Mouse (Mus musculus) hindbrain, embryonic 15.5 days (tissue): ENCODE data around the gene Ryr3. TPM values are rescaled to one million over a fixed set of nuclear protein-coding genes. Genes with fewer than 3 reads are reported as not detected.

Experiments used
- ATAC-seq: fragments of 200-750 bp; cut with Nextera tagmentation; 2 replicates; pipeline ENCODE4 v1.8.0; 2017; ENCODE audit warnings: low read depth, moderate number of reproducible peaks, moderate TSS enrichment; ENCODE audit not compliant: low FRiP score
- H3K27ac ChIP-seq: fragments of 300-500 bp; sonication (generic); replicated peaks from 2 replicates; pipeline ENCODE4 v1.5.1; 2015; ENCODE audit warnings: mild to moderate bottlenecking, inconsistent platforms
- H3K27me3 ChIP-seq: fragments of 300-500 bp; sonication (generic); 2 replicates; pipeline ENCODE4 v1.6.1; 2015; ENCODE audit warnings: control low read depth, inconsistent platforms
- H3K36me3 ChIP-seq: fragments of 300-500 bp; sonication (generic); 2 replicates; pipeline ENCODE4 v1.6.1; 2015; ENCODE audit warnings: control low read depth, inconsistent platforms
- H3K4me1 ChIP-seq: fragments of 300-500 bp; sonication (generic); replicated peaks from 2 replicates; pipeline ENCODE4 v1.6.1; 2015; ENCODE audit warnings: control low read depth, inconsistent platforms
- H3K4me2 ChIP-seq: fragments of 300-500 bp; sonication (generic); 2 replicates; pipeline ENCODE4 v1.6.1; 2015; ENCODE audit warnings: moderate library complexity, mild to moderate bottlenecking, inconsistent platforms
- H3K4me3 ChIP-seq: fragments of 300-500 bp; sonication (generic); 2 replicates; pipeline ENCODE4 v1.5.1; 2015; ENCODE audit warnings: mild to moderate bottlenecking, inconsistent platforms
- H3K9ac ChIP-seq: fragments of 300-500 bp; sonication (generic); 2 replicates; pipeline ENCODE4 v1.6.1; 2015; ENCODE audit warnings: inconsistent platforms
- H3K9me3 ChIP-seq: fragments of 300-500 bp; sonication (generic); 2 replicates; pipeline ENCODE4 v1.6.1; 2016; ENCODE audit warnings: control low read depth, inconsistent platforms
- WGBS: fragments of 180-500 bp; shearing (Covaris S2); methylation state at CpG from one replicate; pipeline ENCODE4 v1.1.7; 2015; 5-methylcytosine and 5-hydroxymethylcytosine counted together
- polyA plus RNA-seq: library from polyadenylated mRNA; unstranded; fragments of >200 nt; fragmentation: Nextera tagmentation; extraction: Ambion mirVana; gene quantifications from 2 replicates; pipeline ENCODE4 v1.2.1, GENCODE M21; 2015

Ryr3 gene
- polyA plus RNA-seq, 1 experiment from 2014 or later: 5.5 TPM

DNA sequence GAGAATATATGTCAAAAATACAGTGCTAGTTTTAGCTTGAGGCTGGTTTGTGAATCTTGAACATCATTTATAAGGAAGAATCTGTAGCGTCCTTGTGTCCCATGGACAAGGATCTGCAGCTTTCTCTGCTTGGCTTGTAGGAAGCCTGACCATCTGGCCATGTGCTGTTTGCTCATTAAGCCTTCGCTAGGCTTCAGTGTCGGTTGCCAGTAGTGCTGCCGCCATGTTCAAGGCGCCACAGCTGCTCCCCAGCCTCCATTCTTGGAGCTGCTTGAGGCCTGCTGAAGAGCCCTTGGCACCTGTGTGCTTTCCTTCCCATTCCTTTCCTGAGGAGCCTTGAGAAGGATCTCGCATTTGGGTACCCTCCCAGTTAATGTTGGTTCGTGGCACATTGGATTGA lies 602.5 kb downstream of the Ryr3 start:
- no peaks in the 10 kb centered on the region for H3K4me1 ChIP-seq
- H3K4me2 ChIP-seq: no peak overlapping the region
- no peak overlapping the region for H3K9ac ChIP-seq
- H3K4me3 ChIP-seq: no peak overlapping the region
- 83% methylated on average over 7 of the region's 7 CpGs for WGBS
- H3K9me3 ChIP-seq: no peaks in the 10 kb centered on the region
- ATAC-seq: no peak
- no peaks in the 10 kb centered on the region for H3K36me3 ChIP-seq
- no peaks in the 10 kb centered on the region for H3K27me3 ChIP-seq
- H3K27ac ChIP-seq: no peak overlapping the region

- ATAC-seq: no peak
- Histone ChIP-seq H3K4me3 (no peak overlapping the region), H3K27ac (no peak overlapping the region), H3K4me1 (no peaks in the 10 kb centered on the region), H3K27me3 (no peaks in the 10 kb centered on the region), H3K9me3 (no peaks in the 10 kb centered on the region), H3K36me3 (no peaks in the 10 kb centered on the region), H3K4me2 (no peak overlapping the region), H3K9ac (no peak overlapping the region)
- 82% methylated on average over 3 of the region's 3 CpGs for WGBS
Measured at GRCm38 (mm10) chr2:112612628-112613027, 604.3 kb downstream of the Ryr3 start.

- Histone ChIP-seq H3K9ac (no peak overlapping the region), H3K4me2 (no peak overlapping the region), H3K9me3 (no peaks in the 10 kb centered on the region), H3K27ac (no peak overlapping the region), H3K27me3 (no peaks in the 10 kb centered on the region), H3K36me3 (no peaks in the 10 kb centered on the region), H3K4me3 (no peak overlapping the region), H3K4me1 (no peaks in the 10 kb centered on the region)
- ATAC-seq: no peak
- 86% methylated on average over 3 of the region's 3 CpGs for WGBS
Measured at GRCm38 (mm10) chr2:112606536-112606935, 610.4 kb downstream of the Ryr3 start.

GRCm38 (mm10) chr2:112602487-112602886 lies 614.4 kb downstream of the Ryr3 start:
- Histone ChIP-seq H3K27me3 (no peaks in the 10 kb centered on the region), H3K4me3 (no peak overlapping the region), H3K9me3 (no peaks in the 10 kb centered on the region), H3K4me1 (no peaks in the 10 kb centered on the region), H3K9ac (no peak overlapping the region), H3K36me3 (no peaks in the 10 kb centered on the region), H3K4me2 (no peak overlapping the region), H3K27ac (no peak overlapping the region)
- WGBS: 67% methylated on average over 8 of the region's 8 CpGs
- 0 out of 2 replicates have a peak, but pooled peaks have one; percentile 23 for ATAC-seq

GRCm38 (mm10) chr2:112600222-112600621 lies 616.7 kb downstream of the Ryr3 start:
- H3K4me2 ChIP-seq: no peak overlapping the region
- H3K9me3 ChIP-seq: no peaks in the 10 kb centered on the region
- H3K36me3 ChIP-seq: no peaks in the 10 kb centered on the region
- no peak overlapping the region for H3K9ac ChIP-seq
- H3K4me1 ChIP-seq: no peaks in the 10 kb centered on the region
- ATAC-seq: no peak
- no peak overlapping the region for H3K27ac ChIP-seq
- no peak overlapping the region for H3K4me3 ChIP-seq
- no peaks in the 10 kb centered on the region for H3K27me3 ChIP-seq
- WGBS: 47% methylated on average over 10 of the region's 10 CpGs

- H3K4me1 ChIP-seq: no peaks in the 10 kb centered on the region
- no peak overlapping the region for H3K27ac ChIP-seq
- H3K27me3 ChIP-seq: no peaks in the 10 kb centered on the region
- no peak overlapping the region for H3K4me2 ChIP-seq
- 79% methylated on average over 1 of the region's 1 CpGs for WGBS
- no peaks in the 10 kb centered on the region for H3K36me3 ChIP-seq
- no peaks in the 10 kb centered on the region for H3K9me3 ChIP-seq
- H3K9ac ChIP-seq: no peak overlapping the region
- H3K4me3 ChIP-seq: no peak overlapping the region
- ATAC-seq: no peak
Measured at GRCm38 (mm10) chr2:112597064-112597463, 619.8 kb downstream of the Ryr3 start.

- Histone ChIP-seq H3K9ac (no peak overlapping the region), H3K4me1 (0 out of 2 replicates have a peak, but pooled peaks cover 3% of the 10 kb centered on the region), H3K4me2 (no peak overlapping the region), H3K27me3 (no peaks in the 10 kb centered on the region), H3K27ac (no peak overlapping the region), H3K9me3 (no peaks in the 10 kb centered on the region), H3K36me3 (no peaks in the 10 kb centered on the region), H3K4me3 (no peak overlapping the region)
- ATAC-seq: no peak
- WGBS: 84% methylated on average over 5 of the region's 5 CpGs
Measured at GRCm38 (mm10) chr2:112596415-112596814, 620.5 kb downstream of the Ryr3 start.

DNA sequence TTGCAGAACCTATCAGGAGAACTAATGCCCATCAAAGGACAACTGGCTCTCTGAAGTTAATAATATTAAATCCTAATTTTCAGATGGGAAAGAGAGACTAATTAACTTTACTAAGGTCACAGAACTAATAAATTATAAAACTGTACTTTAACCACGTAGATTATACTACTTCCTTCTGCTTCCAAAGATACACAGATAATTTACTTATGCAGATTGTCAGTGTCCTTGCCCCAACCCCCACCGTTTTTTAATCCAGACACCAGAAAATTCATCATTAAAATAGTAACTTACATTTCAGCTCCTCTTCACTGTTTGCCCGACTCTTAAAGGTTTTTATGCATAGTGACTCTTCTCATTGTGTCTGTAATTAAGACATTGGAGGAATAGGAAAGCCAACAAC lies 621.1 kb downstream of the Ryr3 start:
- H3K27ac ChIP-seq: no peak overlapping the region
- no peak for ATAC-seq
- 82% methylated on average over 3 of the region's 3 CpGs for WGBS

DNA sequence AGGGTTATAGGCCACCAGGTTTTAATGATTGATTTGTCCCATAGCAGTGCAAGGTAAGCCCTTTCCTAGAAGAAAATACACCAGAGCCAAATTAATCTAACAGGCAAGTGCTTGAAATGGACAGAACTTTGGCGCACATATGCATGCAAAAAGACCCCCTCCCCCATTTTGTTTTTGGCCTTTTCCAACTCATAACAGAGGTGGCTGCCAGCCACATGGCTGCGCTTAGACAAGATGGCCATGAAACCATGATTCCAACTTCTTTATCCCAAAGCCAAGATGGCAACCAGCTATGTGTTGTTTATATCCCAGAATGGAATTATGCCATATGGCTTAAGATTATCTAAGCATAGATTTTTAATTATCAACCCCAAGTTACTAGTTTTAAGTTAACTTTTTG lies 623.1 kb downstream of the Ryr3 start:
- WGBS: 87% methylated on average over 2 of the region's 2 CpGs
- no peak overlapping the region for H3K4me3 ChIP-seq
- H3K36me3 ChIP-seq: no peaks in the 10 kb centered on the region
- H3K9me3 ChIP-seq: no peaks in the 10 kb centered on the region
- no peaks in the 10 kb centered on the region for H3K27me3 ChIP-seq
- ATAC-seq: no peak
- H3K9ac ChIP-seq: no peak overlapping the region
- H3K4me1 ChIP-seq: 0 out of 2 replicates have a peak, but pooled peaks cover 8% of the 10 kb centered on the region
- H3K27ac ChIP-seq: no peak overlapping the region
- H3K4me2 ChIP-seq: no peak overlapping the region

More for the DNA sequence above, 621.1 kb downstream of the Ryr3 start:
- H3K36me3 ChIP-seq: no peaks in the 10 kb centered on the region
- no peak overlapping the region for H3K4me3 ChIP-seq
- 0 out of 2 replicates have a peak, but pooled peaks cover 8% of the 10 kb centered on the region for H3K4me1 ChIP-seq
- no peaks in the 10 kb centered on the region for H3K27me3 ChIP-seq
- no peaks in the 10 kb centered on the region for H3K9me3 ChIP-seq
- no peak overlapping the region for H3K9ac ChIP-seq
- no peak overlapping the region for H3K4me2 ChIP-seq

GRCm38 (mm10) chr2:112593322-112593721 lies 623.6 kb downstream of the Ryr3 start:
- WGBS: 78% methylated on average over 2 of the region's 2 CpGs

GRCm38 (mm10) chr2:112591451-112591871 lies 625.4 kb downstream of the Ryr3 start:
- 0 out of 2 replicates have a peak, but pooled peaks cover 8% of the 10 kb centered on the region for H3K4me1 ChIP-seq
- peak overlapping the region; percentile 22; the same call in 1 of the 2 replicates for H3K27ac ChIP-seq
- H3K4me2 ChIP-seq: peak overlapping the region; percentile 18
- H3K9me3 ChIP-seq: no peaks in the 10 kb centered on the region
- 17% methylated on average over 6 of the region's 6 CpGs for WGBS
- H3K9ac ChIP-seq: no peak overlapping the region
- no peaks in the 10 kb centered on the region for H3K36me3 ChIP-seq
- H3K4me3 ChIP-seq: no peak overlapping the region
- peak; percentile 75; the same call in 1 of the 2 replicates for ATAC-seq
- no peaks in the 10 kb centered on the region for H3K27me3 ChIP-seq

More at GRCm38 (mm10) chr2:112593322-112593721, 623.6 kb downstream of the Ryr3 start:
- ATAC-seq: no peak
- H3K27ac ChIP-seq: no peak overlapping the region
- H3K4me1 ChIP-seq: 0 out of 2 replicates have a peak, but pooled peaks cover 8% of the 10 kb centered on the region
- no peak overlapping the region for H3K4me2 ChIP-seq
- no peaks in the 10 kb centered on the region for H3K36me3 ChIP-seq
- no peaks in the 10 kb centered on the region for H3K9me3 ChIP-seq
- H3K27me3 ChIP-seq: no peaks in the 10 kb centered on the region
- H3K9ac ChIP-seq: no peak overlapping the region
- no peak overlapping the region for H3K4me3 ChIP-seq

DNA sequence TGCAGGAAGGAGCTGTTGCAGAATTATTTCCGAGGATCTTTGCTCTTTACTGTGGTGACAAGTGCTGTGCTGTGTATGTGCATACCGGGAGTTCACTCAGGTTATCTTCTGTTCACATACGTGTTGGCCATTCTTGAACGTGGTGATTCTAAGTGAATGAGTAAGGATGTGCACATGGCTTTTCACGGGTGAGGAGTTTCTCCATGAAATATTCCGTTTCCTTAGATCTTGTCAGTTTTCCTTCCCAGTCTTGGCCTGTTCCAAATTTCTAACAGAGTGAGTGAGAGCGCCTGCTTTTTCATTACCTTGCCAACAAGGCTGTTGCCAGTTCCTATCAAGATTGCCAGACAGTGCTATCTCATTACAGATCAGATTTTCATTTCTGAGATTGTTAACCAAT lies 625.9 kb downstream of the Ryr3 start:
- Histone ChIP-seq H3K27me3 (no peaks in the 10 kb centered on the region), H3K4me1 (0 out of 2 replicates have a peak, but pooled peaks cover 8% of the 10 kb centered on the region), H3K4me2 (peak overlapping the region; percentile 18; the same call in 1 of the 2 replicates), H3K36me3 (no peaks in the 10 kb centered on the region), H3K9me3 (no peaks in the 10 kb centered on the region), H3K9ac (no peak overlapping the region), H3K27ac (0 out of 2 replicates have a peak overlapping the region, but pooled peaks have one; percentile 30), H3K4me3 (no peak overlapping the region)
- peak; percentile 49; the same call in 1 of the 2 replicates for ATAC-seq
- 64% methylated on average over 7 of the region's 7 CpGs for WGBS
